Mouse (Mus musculus) embryonic facial prominence, embryonic 14.5 days (tissue): Measurements from ENCODE around the gene Lrpprc. TPM values are rescaled to one million over a fixed set of nuclear protein-coding genes. Genes with fewer than 3 reads are reported as not detected.

ENCODE experiments used
- ATAC-seq: fragments of 200-750 bp; cut with Nextera tagmentation; 2 replicates; pipeline ENCODE4 v1.8.0; 2017; ENCODE audit warnings: low read depth, moderate number of reproducible peaks, moderate TSS enrichment
- DNase-seq: peaks from one replicate; pipeline ENCODE4 v3.0.0-alpha.2; 2015; ENCODE audit warnings: low spot score
- H3K27ac ChIP-seq: fragments of 300-500 bp; sonication (generic); replicated peaks from 2 replicates; pipeline ENCODE4 v1.5.1; 2014; ENCODE audit warnings: low read depth, mild to moderate bottlenecking, low read length, moderate library complexity
- H3K27me3 ChIP-seq: fragments of 300-500 bp; sonication (generic); replicated peaks from 2 replicates; pipeline ENCODE4 v1.6.1; 2014; ENCODE audit warnings: low read length; ENCODE audit not compliant: control insufficient read depth, insufficient read depth
- H3K36me3 ChIP-seq: fragments of 300-500 bp; sonication (generic); 2 replicates; pipeline ENCODE4 v1.6.1; 2014; ENCODE audit warnings: low read length, mixed read lengths; ENCODE audit not compliant: control insufficient read depth, insufficient read depth
- H3K4me1 ChIP-seq: fragments of 300-500 bp; sonication (generic); 2 replicates; pipeline ENCODE4 v1.6.1; 2014; ENCODE audit warnings: antibody characterized with exemption, low read length; ENCODE audit not compliant: control insufficient read depth, insufficient read depth
- H3K4me2 ChIP-seq: fragments of 300-500 bp; sonication (generic); 2 replicates; pipeline ENCODE4 v1.6.1; 2014; ENCODE audit warnings: low read depth, mild to moderate bottlenecking, low read length, moderate library complexity, mixed read lengths
- H3K4me3 ChIP-seq: fragments of 300-500 bp; sonication (generic); 2 replicates; pipeline ENCODE4 v1.5.1; 2014; ENCODE audit warnings: low read depth, mild to moderate bottlenecking, low read length
- H3K9ac ChIP-seq: fragments of 300-500 bp; sonication (generic); 2 replicates; pipeline ENCODE4 v1.6.1; 2014; ENCODE audit warnings: low read depth, mild to moderate bottlenecking, low read length, moderate library complexity, mixed read lengths
- H3K9me3 ChIP-seq: fragments of 300-500 bp; sonication (generic); 2 replicates; pipeline ENCODE4 v1.6.1; 2016; ENCODE audit warnings: low read length; ENCODE audit not compliant: control insufficient read depth
- WGBS: fragments of 180-500 bp; shearing (Covaris S2); extraction: QIAGEN DNeasy Blood & Tissue Kit; methylation state at CpG from one replicate; pipeline ENCODE4 v1.1.7; 2014; 5-methylcytosine and 5-hydroxymethylcytosine counted together
- polyA plus RNA-seq: library from polyadenylated mRNA; unstranded; fragments of >200 nt; fragmentation: Nextera tagmentation; extraction: Ambion mirVana; gene quantifications from 2 replicates; pipeline ENCODE4 v1.2.1, GENCODE M21; 2014

The Lrpprc gene
- polyA plus RNA-seq, 1 experiment from 2014 or later: 37.8 TPM

DNA sequence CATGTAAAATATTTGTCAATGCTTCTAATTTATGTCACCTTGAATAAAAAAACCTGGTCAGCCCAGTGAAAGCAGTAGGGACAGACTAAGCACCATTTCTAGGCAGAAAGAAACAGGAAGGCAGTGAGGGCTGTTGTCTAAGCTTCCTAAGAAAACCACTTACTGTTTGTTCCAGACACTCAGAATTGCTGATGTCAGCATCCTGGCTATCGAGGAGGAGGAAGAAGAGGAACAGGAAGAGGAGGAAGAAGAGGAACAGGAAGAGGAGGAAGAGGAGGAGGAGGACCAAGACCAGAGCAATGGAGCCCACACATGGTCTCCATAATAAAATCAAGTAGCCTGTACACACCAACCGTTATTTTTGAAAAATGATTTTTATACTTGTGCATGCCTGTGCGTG is 71.5 kb downstream of the Lrpprc start:
- no peak overlapping the region for H3K4me2 ChIP-seq
- H3K4me1 ChIP-seq: 0 out of 2 replicates have a peak, but pooled peaks cover 3% of the 10 kb centered on the region
- no peak overlapping the region for H3K4me3 ChIP-seq
- H3K9ac ChIP-seq: no peak overlapping the region
- 71% methylated on average over 3 of the region's 3 CpGs for WGBS
- H3K27me3 ChIP-seq: no peaks in the 10 kb centered on the region
- no peak for ATAC-seq
- DNase-seq: no peak
- H3K27ac ChIP-seq: no peak overlapping the region
- peaks cover 36% of the 10 kb centered on the region for H3K36me3 ChIP-seq
- H3K9me3 ChIP-seq: no peaks in the 10 kb centered on the region

GRCm38 (mm10) chr17:84717416-84717815 is 73.2 kb downstream of the Lrpprc start:
- WGBS: 33% methylated on average over 5 of the region's 5 CpGs
- Histone ChIP-seq H3K9ac (no peak overlapping the region), H3K4me3 (no peak overlapping the region), H3K27ac (no peak overlapping the region), H3K4me2 (no peak overlapping the region), H3K9me3 (no peaks in the 10 kb centered on the region), H3K27me3 (no peaks in the 10 kb centered on the region), H3K4me1 (0 out of 2 replicates have a peak, but pooled peaks cover 3% of the 10 kb centered on the region), H3K36me3 (peaks cover 23% of the 10 kb centered on the region)
- ATAC-seq: no peak
- no peak for DNase-seq

DNA sequence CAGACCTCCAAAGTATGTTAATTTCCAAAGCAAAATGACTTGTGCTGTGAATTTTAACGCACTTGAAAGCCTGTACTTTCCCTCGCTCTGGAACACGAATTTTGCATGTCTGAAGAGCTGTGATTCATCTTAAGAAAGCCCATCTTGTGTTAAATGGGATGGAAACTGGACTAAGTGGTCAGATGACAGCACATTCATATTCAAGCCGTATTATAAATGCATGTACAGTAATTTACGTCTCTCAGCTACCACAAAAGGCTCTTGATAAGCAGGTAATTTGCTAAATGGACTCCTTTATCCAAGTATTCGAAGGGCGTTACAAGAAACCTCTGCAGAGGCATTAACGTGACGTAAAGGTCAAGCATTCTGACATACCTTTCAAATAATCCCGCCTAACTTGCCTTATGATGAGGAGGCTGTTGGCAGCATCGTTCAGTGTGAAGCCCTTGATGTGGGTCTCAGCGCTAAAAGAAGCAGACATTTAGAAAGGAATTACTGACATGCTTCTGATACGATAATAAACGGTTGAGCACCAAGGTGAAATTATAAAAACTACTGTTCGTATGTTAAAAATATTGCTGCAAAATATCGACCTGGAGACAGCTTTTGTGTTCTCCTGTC is 74.2 kb downstream of the Lrpprc start:
- Histone ChIP-seq H3K9me3 (no peaks in the 10 kb centered on the region), H3K4me2 (no peak overlapping the region), H3K27ac (no peak overlapping the region), H3K9ac (no peak overlapping the region), H3K36me3 (peaks cover 19% of the 10 kb centered on the region; the same call in 1 of the 2 replicates), H3K4me3 (no peak overlapping the region), H3K27me3 (no peaks in the 10 kb centered on the region), H3K4me1 (0 out of 2 replicates have a peak, but pooled peaks cover 3% of the 10 kb centered on the region)
- WGBS: 63% methylated on average over 16 of the region's 16 CpGs
- no peak for DNase-seq
- no peak for ATAC-seq

GRCm38 (mm10) chr17:84714930-84715329 is 75.7 kb downstream of the Lrpprc start:
- H3K9ac ChIP-seq: no peak overlapping the region
- H3K4me2 ChIP-seq: no peak overlapping the region
- DNase-seq: no peak
- ATAC-seq: no peak
- 0 out of 2 replicates have a peak, but pooled peaks cover 3% of the 10 kb centered on the region for H3K4me1 ChIP-seq
- no peaks in the 10 kb centered on the region for H3K27me3 ChIP-seq
- no peaks in the 10 kb centered on the region for H3K9me3 ChIP-seq
- H3K27ac ChIP-seq: no peak overlapping the region
- 61% methylated on average over 4 of the region's 4 CpGs for WGBS
- H3K4me3 ChIP-seq: no peak overlapping the region
- H3K36me3 ChIP-seq: peaks cover 18% of the 10 kb centered on the region; the same call in 1 of the 2 replicates

GRCm38 (mm10) chr17:84713563-84714164 is 76.9 kb downstream of the Lrpprc start:
- Histone ChIP-seq H3K27me3 (no peaks in the 10 kb centered on the region), H3K4me3 (no peak overlapping the region), H3K4me2 (no peak overlapping the region), H3K27ac (no peak overlapping the region), H3K9ac (no peak overlapping the region), H3K36me3 (peaks cover 25% of the 10 kb centered on the region; the same call in 1 of the 2 replicates), H3K9me3 (no peaks in the 10 kb centered on the region), H3K4me1 (0 out of 2 replicates have a peak, but pooled peaks cover 3% of the 10 kb centered on the region)
- ATAC-seq: no peak
- no peak for DNase-seq
- WGBS: 76% methylated on average over 18 of the region's 18 CpGs

DNA sequence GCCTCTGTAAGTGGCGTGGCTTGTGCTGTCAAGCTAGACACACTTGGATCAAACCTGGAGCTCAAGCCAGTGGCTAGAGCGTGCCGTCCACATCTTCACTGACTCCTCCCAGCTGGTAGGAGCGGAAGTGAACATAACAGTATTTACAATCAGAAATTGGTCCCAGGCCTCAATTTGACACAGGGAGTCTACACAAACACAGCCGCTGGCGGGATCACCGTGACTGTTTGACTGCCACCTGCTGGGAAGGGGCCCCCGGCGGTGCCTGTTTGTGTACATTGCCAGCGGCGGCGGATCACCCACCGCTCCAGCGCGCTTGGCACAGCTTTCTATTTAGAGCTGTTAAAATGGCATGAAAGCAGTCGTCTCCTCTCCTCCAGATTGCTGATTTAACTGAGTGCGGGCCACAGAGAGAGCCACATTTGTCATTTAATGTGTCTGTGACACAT is 81.2 kb downstream of the Lrpprc start:
- H3K27me3 ChIP-seq: no peaks in the 10 kb centered on the region
- no peak overlapping the region for H3K4me2 ChIP-seq
- ATAC-seq (0 out of 2 replicates have a peak, but pooled peaks have one; percentile 44), DNase-seq (peak; percentile 60)
- no peak overlapping the region for H3K9ac ChIP-seq
- peaks cover 43% of the 10 kb centered on the region for H3K36me3 ChIP-seq
- H3K9me3 ChIP-seq: no peaks in the 10 kb centered on the region
- 47% methylated on average over 17 of the region's 17 CpGs for WGBS
- H3K27ac ChIP-seq: no peak overlapping the region
- no peaks in the 10 kb centered on the region for H3K4me1 ChIP-seq
- no peak overlapping the region for H3K4me3 ChIP-seq

- Histone ChIP-seq H3K27ac (no peak overlapping the region), H3K36me3 (peaks cover 43% of the 10 kb centered on the region), H3K4me2 (no peak overlapping the region), H3K9me3 (no peaks in the 10 kb centered on the region), H3K4me3 (no peak overlapping the region), H3K9ac (no peak overlapping the region), H3K4me1 (no peaks in the 10 kb centered on the region), H3K27me3 (no peaks in the 10 kb centered on the region)
- 80% methylated on average over 7 of the region's 7 CpGs for WGBS
- DNase-seq (no peak), ATAC-seq (no peak)
Measured at GRCm38 (mm10) chr17:84708818-84709217, 81.8 kb downstream of the Lrpprc start.

DNA sequence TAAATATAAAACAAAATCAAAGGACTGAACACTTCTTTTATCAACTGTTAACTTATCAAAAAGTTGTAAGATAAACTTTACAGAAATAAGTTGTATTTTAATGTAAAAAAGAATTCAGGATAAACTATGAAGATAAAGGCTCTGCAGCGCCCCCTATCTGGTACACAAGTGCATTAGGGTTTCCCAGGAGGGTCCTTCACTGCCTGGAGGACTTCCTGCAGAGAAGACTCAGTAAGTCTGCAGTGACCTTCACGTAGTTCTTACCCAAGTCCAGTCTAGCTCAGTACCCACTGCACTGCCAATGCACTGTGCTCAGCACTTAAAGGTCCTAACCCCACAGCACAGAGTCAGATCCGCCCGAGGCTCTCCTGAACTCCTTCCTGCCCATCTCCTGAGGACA is 83.2 kb downstream of the Lrpprc start:
- ATAC-seq: no peak
- Histone ChIP-seq H3K27ac (no peak overlapping the region), H3K4me2 (no peak overlapping the region), H3K27me3 (no peaks in the 10 kb centered on the region), H3K9ac (no peak overlapping the region), H3K36me3 (peaks cover 43% of the 10 kb centered on the region), H3K4me3 (no peak overlapping the region), H3K9me3 (no peaks in the 10 kb centered on the region), H3K4me1 (0 out of 2 replicates have a peak, but pooled peaks cover under 1% of the 10 kb centered on the region)
- DNase-seq: no peak
- 72% methylated on average over 4 of the region's 4 CpGs for WGBS
